Mouse (Mus musculus) intestine, embryonic 14.5 days (tissue): Measurements from ENCODE around the gene Asb8. TPM values are rescaled to one million over a fixed set of nuclear protein-coding genes. Genes with fewer than 3 reads are reported as not detected.

Experiments used
- ATAC-seq: fragments of 200-750 bp; cut with Nextera tagmentation; replicated peaks from 2 replicates; pipeline ENCODE4 v1.8.0; 2017; ENCODE audit warnings: low read depth, moderate number of reproducible peaks, moderate TSS enrichment, moderate library complexity; ENCODE audit not compliant: low FRiP score, low TSS enrichment
- DNase-seq: peaks from one replicate; pipeline ENCODE4 v3.0.0-alpha.2; 2018; ENCODE audit warnings: low spot score
- H3K27ac ChIP-seq: fragments of 300-500 bp; sonication (generic); 2 replicates; pipeline ENCODE4 v1.5.1; 2014; ENCODE audit warnings: low read depth, mild to moderate bottlenecking, control low read depth
- H3K27me3 ChIP-seq: fragments of 300-500 bp; sonication (generic); replicated peaks from 2 replicates; pipeline ENCODE4 v1.6.1; 2014; ENCODE audit warnings: low read length, control low read depth; ENCODE audit not compliant: control insufficient read depth, insufficient read depth
- H3K36me3 ChIP-seq: fragments of 300-500 bp; sonication (generic); 2 replicates; pipeline ENCODE4 v1.6.1; 2014; ENCODE audit warnings: low read length, control low read depth; ENCODE audit not compliant: control insufficient read depth, insufficient read depth
- H3K4me1 ChIP-seq: fragments of 300-500 bp; sonication (generic); replicated peaks from 2 replicates; pipeline ENCODE4 v1.6.1; 2014; ENCODE audit warnings: low read length, control low read depth, mixed read lengths; ENCODE audit not compliant: control insufficient read depth, insufficient read depth
- H3K4me2 ChIP-seq: fragments of 300-500 bp; sonication (generic); 2 replicates; pipeline ENCODE4 v1.6.1; 2014; ENCODE audit warnings: low read length
- H3K4me3 ChIP-seq: fragments of 300-500 bp; sonication (generic); 2 replicates; pipeline ENCODE4 v1.5.1; 2014; ENCODE audit warnings: low read depth, low read length, control low read depth, mixed read lengths
- H3K9ac ChIP-seq: fragments of 300-500 bp; sonication (generic); 2 replicates; pipeline ENCODE4 v1.6.1; 2014; ENCODE audit warnings: mild to moderate bottlenecking, low read length
- H3K9me3 ChIP-seq: fragments of 300-500 bp; sonication (generic); 2 replicates; pipeline ENCODE4 v1.6.1; 2016; ENCODE audit warnings: low read length, control low read depth; ENCODE audit not compliant: control insufficient read depth
- WGBS: fragments of 180-500 bp; shearing (Covaris S2); extraction: QIAGEN DNeasy Blood & Tissue Kit; methylation state at CpG from one replicate; pipeline ENCODE4 v1.1.7; 2014; 5-methylcytosine and 5-hydroxymethylcytosine counted together
- polyA plus RNA-seq: library from polyadenylated mRNA; unstranded; fragments of >200 nt; fragmentation: Nextera tagmentation; extraction: Ambion mirVana; gene quantifications from 2 replicates; pipeline ENCODE4 v1.2.1, GENCODE M21; 2014

Asb8 gene
- polyA plus RNA-seq, 1 experiment from 2014 or later: 47.7 TPM

GRCm38 (mm10) chr15:98139763-98140162 is 25.7 kb downstream of the Asb8 start:
- Histone ChIP-seq H3K4me2 (no peak overlapping the region), H3K27me3 (no peaks in the 10 kb centered on the region), H3K9ac (no peak overlapping the region), H3K4me1 (peaks cover 5% of the 10 kb centered on the region; the same call in 1 of the 2 replicates), H3K27ac (no peak overlapping the region), H3K9me3 (no peaks in the 10 kb centered on the region), H3K36me3 (peaks cover 69% of the 10 kb centered on the region), H3K4me3 (no peak overlapping the region)
- peak; percentile 76; the same call in 1 of the 2 replicates for ATAC-seq
- WGBS: 58% methylated on average over 7 of the region's 7 CpGs
- no peak for DNase-seq

- Histone ChIP-seq H3K4me3 (no peak overlapping the region), H3K27me3 (no peaks in the 10 kb centered on the region), H3K9me3 (no peaks in the 10 kb centered on the region), H3K9ac (no peak overlapping the region), H3K4me1 (no peaks in the 10 kb centered on the region), H3K27ac (no peak overlapping the region), H3K36me3 (peaks cover 90% of the 10 kb centered on the region), H3K4me2 (no peak overlapping the region)
- ATAC-seq (no peak), DNase-seq (no peak)
- WGBS: 90% methylated on average over 9 of the region's 9 CpGs
Measured at GRCm38 (mm10) chr15:98136871-98137270, 28.6 kb downstream of the Asb8 start.

- no peak overlapping the region for H3K4me3 ChIP-seq
- no peak overlapping the region for H3K4me2 ChIP-seq
- H3K9me3 ChIP-seq: no peaks in the 10 kb centered on the region
- 93% methylated on average over 13 of the region's 13 CpGs for WGBS
- H3K27ac ChIP-seq: no peak overlapping the region
- DNase-seq: no peak
- H3K9ac ChIP-seq: no peak overlapping the region
- peaks cover 90% of the 10 kb centered on the region for H3K36me3 ChIP-seq
- H3K4me1 ChIP-seq: no peaks in the 10 kb centered on the region
- no peak for ATAC-seq
- no peaks in the 10 kb centered on the region for H3K27me3 ChIP-seq
Measured at GRCm38 (mm10) chr15:98135671-98136070, 29.8 kb downstream of the Asb8 start.

GRCm38 (mm10) chr15:98134666-98135065 is 30.8 kb downstream of the Asb8 start:
- no peak overlapping the region for H3K4me3 ChIP-seq
- H3K27ac ChIP-seq: no peak overlapping the region
- H3K4me2 ChIP-seq: no peak overlapping the region
- no peaks in the 10 kb centered on the region for H3K27me3 ChIP-seq
- no peaks in the 10 kb centered on the region for H3K4me1 ChIP-seq
- H3K36me3 ChIP-seq: peaks cover 88% of the 10 kb centered on the region
- no peak for DNase-seq
- no peaks in the 10 kb centered on the region for H3K9me3 ChIP-seq
- no peak for ATAC-seq
- H3K9ac ChIP-seq: no peak overlapping the region
- 84% methylated on average over 3 of the region's 3 CpGs for WGBS

- Histone ChIP-seq H3K27me3 (no peaks in the 10 kb centered on the region), H3K4me1 (no peaks in the 10 kb centered on the region), H3K4me2 (no peak overlapping the region), H3K9ac (no peak overlapping the region), H3K27ac (no peak overlapping the region), H3K4me3 (no peak overlapping the region), H3K36me3 (peaks cover 86% of the 10 kb centered on the region), H3K9me3 (no peaks in the 10 kb centered on the region)
- DNase-seq (no peak), ATAC-seq (no peak)
- 89% methylated on average over 4 of the region's 4 CpGs for WGBS
Measured at GRCm38 (mm10) chr15:98134034-98134433, 31.4 kb downstream of the Asb8 start.

GRCm38 (mm10) chr15:98133471-98133870 is 32.0 kb downstream of the Asb8 start:
- Histone ChIP-seq H3K27me3 (no peaks in the 10 kb centered on the region), H3K4me1 (no peaks in the 10 kb centered on the region), H3K9me3 (no peaks in the 10 kb centered on the region), H3K4me2 (no peak overlapping the region), H3K9ac (no peak overlapping the region), H3K36me3 (peaks cover 86% of the 10 kb centered on the region), H3K4me3 (no peak overlapping the region), H3K27ac (no peak overlapping the region)
- no peak for DNase-seq
- ATAC-seq: no peak
- WGBS: 92% methylated on average over 3 of the region's 3 CpGs

- no peak overlapping the region for H3K9ac ChIP-seq
Measured at GRCm38 (mm10) chr15:98131942-98132655, 33.3 kb downstream of the Asb8 start.

GRCm38 (mm10) chr15:98131451-98131850 is 34.0 kb downstream of the Asb8 start:
- H3K9me3 ChIP-seq: no peaks in the 10 kb centered on the region
- H3K36me3 ChIP-seq: peaks cover 84% of the 10 kb centered on the region
- DNase-seq: no peak
- no peak overlapping the region for H3K4me2 ChIP-seq
- no peaks in the 10 kb centered on the region for H3K27me3 ChIP-seq
- no peak overlapping the region for H3K27ac ChIP-seq
- H3K4me3 ChIP-seq: no peak overlapping the region
- no peak for ATAC-seq
- no peaks in the 10 kb centered on the region for H3K4me1 ChIP-seq
- 88% methylated on average over 7 of the region's 7 CpGs for WGBS
- no peak overlapping the region for H3K9ac ChIP-seq

More at GRCm38 (mm10) chr15:98131942-98132655, 33.3 kb downstream of the Asb8 start:
- Histone ChIP-seq H3K36me3 (peaks cover 88% of the 10 kb centered on the region), H3K27ac (no peak overlapping the region), H3K4me3 (no peak overlapping the region), H3K27me3 (no peaks in the 10 kb centered on the region), H3K4me2 (no peak overlapping the region), H3K9me3 (no peaks in the 10 kb centered on the region), H3K4me1 (no peaks in the 10 kb centered on the region)
- no peak for DNase-seq
- WGBS: 83% methylated on average over 15 of the region's 15 CpGs
- no peak for ATAC-seq

GRCm38 (mm10) chr15:98131001-98131400 is 34.4 kb downstream of the Asb8 start:
- H3K27ac ChIP-seq: no peak overlapping the region
- H3K4me1 ChIP-seq: no peaks in the 10 kb centered on the region
- ATAC-seq: no peak
- WGBS: 87% methylated on average over 4 of the region's 4 CpGs
- no peak overlapping the region for H3K9ac ChIP-seq
- H3K36me3 ChIP-seq: peaks cover 81% of the 10 kb centered on the region
- no peak for DNase-seq
- H3K4me3 ChIP-seq: no peak overlapping the region
- H3K27me3 ChIP-seq: no peaks in the 10 kb centered on the region
- H3K9me3 ChIP-seq: no peaks in the 10 kb centered on the region
- no peak overlapping the region for H3K4me2 ChIP-seq
